Mouse (Mus musculus) hindbrain, postnatal 0 days (tissue): ENCODE results near the gene Fgfr2. TPM values are rescaled to one million over a fixed set of nuclear protein-coding genes. Genes with fewer than 3 reads are reported as not detected.

Source experiments
- ATAC-seq: fragments of 200-750 bp; cut with Nextera tagmentation; 2 replicates; pipeline ENCODE4 v1.8.0; 2017; ENCODE audit warnings: mild to moderate bottlenecking, moderate TSS enrichment, moderate library complexity
- DNase-seq: peaks from one replicate; pipeline ENCODE4 v3.0.0-alpha.2; 2015; ENCODE audit warnings: low spot score
- H3K27ac ChIP-seq: fragments of 300-500 bp; sonication (generic); 2 replicates; pipeline ENCODE4 v1.5.1; 2014; ENCODE audit warnings: mild to moderate bottlenecking
- H3K27me3 ChIP-seq: fragments of 300-500 bp; sonication (generic); 2 replicates; pipeline ENCODE4 v1.6.1; 2014; ENCODE audit warnings: low read length, mixed read lengths; ENCODE audit not compliant: insufficient read depth
- H3K36me3 ChIP-seq: fragments of 300-500 bp; sonication (generic); 2 replicates; pipeline ENCODE4 v1.6.1; 2014; ENCODE audit warnings: low read length, mixed read lengths; ENCODE audit not compliant: insufficient read depth
- H3K4me1 ChIP-seq: fragments of 300-500 bp; sonication (generic); 2 replicates; pipeline ENCODE4 v1.6.1; 2014; ENCODE audit warnings: antibody characterized with exemption, low read length, mixed read lengths; ENCODE audit not compliant: insufficient read depth
- H3K4me2 ChIP-seq: fragments of 300-500 bp; sonication (generic); 2 replicates; pipeline ENCODE4 v1.6.1; 2014; ENCODE audit warnings: low read depth, mild to moderate bottlenecking, low read length, moderate library complexity, mixed read lengths
- H3K4me3 ChIP-seq: fragments of 300-500 bp; sonication (generic); 2 replicates; pipeline ENCODE4 v1.5.1; 2014; ENCODE audit warnings: low read length
- H3K9ac ChIP-seq: fragments of 300-500 bp; sonication (generic); replicated peaks from 2 replicates; pipeline ENCODE4 v1.6.1; 2014; ENCODE audit warnings: mild to moderate bottlenecking, low read length, moderate library complexity, mixed read lengths
- H3K9me3 ChIP-seq: fragments of 300-500 bp; sonication (generic); 2 replicates; pipeline ENCODE4 v1.6.1; 2016; ENCODE audit warnings: low read length, mixed read lengths
- CTCF ChIP-seq: IDR thresholded peaks from 2 replicates; pipeline ENCODE4 v1.5.1; 2016; ENCODE audit warnings: antibody characterized with exemption, control low read depth, low read depth
- WGBS: fragments of 180-500 bp; shearing (Covaris S2); extraction: QIAGEN DNeasy Blood & Tissue Kit; methylation state at CpG from one replicate; pipeline ENCODE4 v1.1.7; 2014; 5-methylcytosine and 5-hydroxymethylcytosine counted together
- polyA plus RNA-seq: library from polyadenylated mRNA; unstranded; fragments of >200 nt; fragmentation: Nextera tagmentation; extraction: Ambion mirVana; gene quantifications from 2 replicates; pipeline ENCODE4 v1.2.1, GENCODE M21; 2015
- total RNA-seq: library from RNA; depleted of rRNA; stranded (reverse); fragments of >200 nt; gene quantifications from 2 replicates; pipeline ENCODE4 v1.2.3, GENCODE M21; 2014

Fgfr2 gene
- total and polyA plus RNA-seq, 2 experiments from 2014 or later: 17.3 to 49.0 TPM

DNA sequence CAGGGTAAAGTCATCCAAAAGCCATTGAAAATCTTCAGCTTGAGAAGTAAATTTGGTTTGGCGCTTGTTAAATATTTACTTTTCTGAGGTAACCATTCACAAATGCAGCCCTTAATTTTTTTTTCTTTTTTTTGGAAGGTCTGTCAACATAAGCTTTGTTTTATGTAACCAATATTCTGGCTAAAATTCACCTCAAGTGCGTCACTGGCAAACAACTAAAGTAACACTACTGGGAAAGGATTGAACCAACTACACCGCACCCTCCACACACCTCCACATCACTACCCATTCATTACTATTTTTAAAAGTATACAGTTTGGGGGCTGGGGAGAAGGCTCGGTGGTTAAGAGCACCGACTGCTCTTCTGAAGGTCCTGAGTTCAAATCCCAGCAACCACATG lies 548.5 kb downstream of the Fgfr2 start:
- Histone ChIP-seq H3K9ac (no peak overlapping the region), H3K27me3 (no peaks in the 10 kb centered on the region), H3K36me3 (no peaks in the 10 kb centered on the region), H3K9me3 (peaks cover 3% of the 10 kb centered on the region; the same call in 1 of the 2 replicates), H3K4me3 (no peak overlapping the region), H3K4me1 (0 out of 2 replicates have a peak, but pooled peaks cover 6% of the 10 kb centered on the region), H3K27ac (no peak overlapping the region), H3K4me2 (no peak overlapping the region)
- DNase-seq (no peak), ATAC-seq (no peak)
- no peak for TF ChIP-seq CTCF
- WGBS: 95% methylated on average over 5 of the region's 5 CpGs

DNA sequence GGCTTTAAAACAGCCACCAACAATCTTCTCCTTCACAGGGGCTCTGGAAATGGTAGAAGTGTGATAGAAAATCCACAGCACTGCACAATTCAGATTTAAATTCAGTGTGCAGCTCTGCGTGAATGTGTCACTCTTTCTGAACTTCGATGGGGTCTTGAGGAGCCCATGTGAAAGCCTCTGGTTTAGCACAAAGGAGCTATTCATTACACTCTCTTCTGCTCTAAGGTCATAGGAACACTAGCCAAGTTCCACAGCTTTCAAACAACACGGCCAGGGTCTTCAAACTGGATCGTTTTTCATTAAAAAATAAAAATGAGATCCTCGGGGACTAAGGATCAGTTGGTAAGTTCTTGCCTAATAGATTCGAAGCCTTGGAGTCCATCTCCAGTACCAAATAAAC lies 549.9 kb downstream of the Fgfr2 start:
- Histone ChIP-seq H3K27ac (peak overlapping the region; percentile 59), H3K4me3 (no peak overlapping the region), H3K9me3 (no peaks in the 10 kb centered on the region), H3K36me3 (no peaks in the 10 kb centered on the region), H3K4me2 (0 out of 2 replicates have a peak overlapping the region, but pooled peaks have one; percentile 5), H3K27me3 (no peaks in the 10 kb centered on the region), H3K9ac (no peak overlapping the region), H3K4me1 (0 out of 2 replicates have a peak, but pooled peaks cover 6% of the 10 kb centered on the region)
- DNase-seq: peak; percentile 55
- no peak for ATAC-seq
- WGBS: 23% methylated on average over 6 of the region's 6 CpGs
- no peak for TF ChIP-seq CTCF

GRCm38 (mm10) chr7:132572738-132573137 lies 550.4 kb downstream of the Fgfr2 start:
- H3K36me3 ChIP-seq: no peaks in the 10 kb centered on the region
- no peak overlapping the region for H3K9ac ChIP-seq
- ATAC-seq (no peak), DNase-seq (no peak)
- 61% methylated on average over 3 of the region's 3 CpGs for WGBS
- H3K9me3 ChIP-seq: no peaks in the 10 kb centered on the region
- H3K4me1 ChIP-seq: 0 out of 2 replicates have a peak, but pooled peaks cover 6% of the 10 kb centered on the region
- no peak overlapping the region for H3K4me3 ChIP-seq
- no peaks in the 10 kb centered on the region for H3K27me3 ChIP-seq
- TF ChIP-seq CTCF: no peak
- H3K27ac ChIP-seq: peak overlapping the region; percentile 59
- peak overlapping the region; percentile 29; the same call in 1 of the 2 replicates for H3K4me2 ChIP-seq

- ATAC-seq: no peak
- H3K9me3 ChIP-seq: no peaks in the 10 kb centered on the region
- 0 out of 2 replicates have a peak, but pooled peaks cover 6% of the 10 kb centered on the region for H3K4me1 ChIP-seq
- peaks cover 6% of the 10 kb centered on the region; the same call in 1 of the 2 replicates for H3K36me3 ChIP-seq
- H3K4me3 ChIP-seq: no peak overlapping the region
- H3K9ac ChIP-seq: no peak overlapping the region
- WGBS: 40% methylated on average over 8 of the region's 8 CpGs
- H3K27me3 ChIP-seq: no peaks in the 10 kb centered on the region
- H3K4me2 ChIP-seq: peak overlapping the region; percentile 29
- TF ChIP-seq CTCF: no peak
- DNase-seq: peak; percentile 42
- peak overlapping the region; percentile 41; the same call in 1 of the 2 replicates for H3K27ac ChIP-seq
Observed at GRCm38 (mm10) chr7:132571481-132571880, 551.7 kb downstream of the Fgfr2 start.

DNA sequence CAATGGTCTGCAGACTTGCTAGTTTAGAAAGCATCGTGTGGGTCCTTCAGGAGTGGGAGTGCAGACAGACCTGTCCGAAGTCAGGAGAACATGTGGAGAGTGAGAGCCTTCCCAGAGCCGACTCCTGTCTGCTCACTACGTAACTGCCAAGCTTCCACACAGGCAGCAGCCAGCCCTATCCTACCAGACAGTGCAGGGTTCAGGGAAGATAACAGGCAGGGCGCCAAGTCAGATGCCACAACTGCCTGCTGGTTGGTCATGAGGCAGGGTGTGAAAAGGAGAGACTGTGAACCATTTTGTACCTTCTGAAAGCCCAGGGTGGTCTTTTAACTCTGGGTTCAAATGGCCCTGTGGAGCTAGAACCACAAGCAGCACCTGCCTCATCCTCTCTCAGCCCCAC lies 553.1 kb downstream of the Fgfr2 start:
- no peak for ATAC-seq

GRCm38 (mm10) chr7:132568817-132569216 lies 554.3 kb downstream of the Fgfr2 start:
- WGBS: 78% methylated on average over 6 of the region's 6 CpGs

More for the DNA sequence above, 553.1 kb downstream of the Fgfr2 start:
- Histone ChIP-seq H3K4me1 (0 out of 2 replicates have a peak, but pooled peaks cover 6% of the 10 kb centered on the region), H3K9me3 (no peaks in the 10 kb centered on the region), H3K4me3 (no peak overlapping the region), H3K9ac (no peak overlapping the region), H3K27ac (0 out of 2 replicates have a peak overlapping the region, but pooled peaks have one; percentile 2), H3K27me3 (no peaks in the 10 kb centered on the region), H3K4me2 (no peak overlapping the region), H3K36me3 (peaks cover 6% of the 10 kb centered on the region; the same call in 1 of the 2 replicates)
- TF ChIP-seq CTCF: no peak
- WGBS: 51% methylated on average over 5 of the region's 5 CpGs
- DNase-seq: peak; percentile 27

DNA sequence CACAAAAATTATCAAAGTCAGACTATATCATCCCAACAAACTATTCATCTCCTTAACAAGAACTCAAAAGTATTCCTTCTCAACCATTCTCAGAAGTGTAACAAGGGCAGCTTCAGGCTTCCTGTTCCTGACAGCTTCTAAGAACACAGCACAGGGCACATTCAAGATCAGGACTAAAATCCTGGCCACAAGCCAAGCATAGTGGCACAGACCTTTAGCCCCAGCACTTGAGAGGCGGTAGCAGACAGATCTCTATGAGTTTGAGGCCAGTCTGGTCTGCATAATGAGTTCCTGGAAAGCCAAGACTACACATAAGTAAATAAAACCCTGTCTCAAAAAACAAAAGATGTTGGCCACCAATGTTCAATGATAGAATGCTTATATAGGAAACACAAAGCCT lies 557.3 kb downstream of the Fgfr2 start:
- no peak for TF ChIP-seq CTCF
- Histone ChIP-seq H3K27ac (no peak overlapping the region), H3K4me2 (no peak overlapping the region), H3K9ac (no peak overlapping the region), H3K27me3 (no peaks in the 10 kb centered on the region), H3K36me3 (peaks cover 39% of the 10 kb centered on the region), H3K9me3 (no peaks in the 10 kb centered on the region), H3K4me3 (no peak overlapping the region), H3K4me1 (no peaks in the 10 kb centered on the region)
- no peak for ATAC-seq
- 29% methylated on average over 1 of the region's 1 CpGs for WGBS
- no peak for DNase-seq

More at GRCm38 (mm10) chr7:132568817-132569216, 554.3 kb downstream of the Fgfr2 start:
- no peak overlapping the region for H3K4me3 ChIP-seq
- no peak overlapping the region for H3K27ac ChIP-seq
- H3K4me1 ChIP-seq: 0 out of 2 replicates have a peak, but pooled peaks cover 3% of the 10 kb centered on the region
- no peak for TF ChIP-seq CTCF
- no peak overlapping the region for H3K4me2 ChIP-seq
- ATAC-seq (no peak), DNase-seq (peak; percentile 25)
- H3K9ac ChIP-seq: no peak overlapping the region
- H3K36me3 ChIP-seq: peaks cover 11% of the 10 kb centered on the region; the same call in 1 of the 2 replicates
- H3K27me3 ChIP-seq: no peaks in the 10 kb centered on the region
- no peaks in the 10 kb centered on the region for H3K9me3 ChIP-seq
